Mouse (Mus musculus) forebrain, postnatal 0 days (tissue): ENCODE data around the gene Gm20219. TPM values are rescaled to one million over a fixed set of nuclear protein-coding genes. Genes with fewer than 3 reads are reported as not detected.

Experiments used
- ATAC-seq: fragments of 200-750 bp; cut with Nextera tagmentation; 2 replicates; pipeline ENCODE4 v1.8.0; 2017; ENCODE audit warnings: mild to moderate bottlenecking, moderate library complexity
- DNase-seq: peaks from one replicate; pipeline ENCODE4 v3.0.0-alpha.2; 2015
- H3K27ac ChIP-seq: fragments of 300-500 bp; sonication (generic); 2 replicates; pipeline ENCODE4 v1.5.1; 2014; ENCODE audit warnings: low read depth, mild to moderate bottlenecking, antibody characterized with exemption, low read length, moderate library complexity, mixed read lengths
- H3K27me3 ChIP-seq: fragments of 300-500 bp; sonication (generic); 2 replicates; pipeline ENCODE4 v1.6.1; 2014; ENCODE audit warnings: mild to moderate bottlenecking, low read length, mixed read lengths; ENCODE audit not compliant: insufficient read depth
- H3K36me3 ChIP-seq: fragments of 300-500 bp; sonication (generic); 2 replicates; pipeline ENCODE4 v1.6.1; 2014; ENCODE audit warnings: mild to moderate bottlenecking, moderate library complexity; ENCODE audit not compliant: insufficient read depth
- H3K4me1 ChIP-seq: fragments of 300-500 bp; sonication (generic); 2 replicates; pipeline ENCODE4 v1.6.1; 2014; ENCODE audit warnings: antibody characterized with exemption; ENCODE audit not compliant: insufficient read depth
- H3K4me2 ChIP-seq: fragments of 300-500 bp; sonication (generic); 2 replicates; pipeline ENCODE4 v1.6.1; 2014; ENCODE audit warnings: low read depth, mild to moderate bottlenecking, moderate library complexity
- H3K4me3 ChIP-seq: fragments of 300-500 bp; sonication (generic); 2 replicates; pipeline ENCODE4 v1.5.1; 2014; ENCODE audit warnings: low read depth, low read length, mixed read lengths
- H3K9ac ChIP-seq: fragments of 300-500 bp; sonication (generic); 2 replicates; pipeline ENCODE4 v1.6.1; 2014; ENCODE audit warnings: mild to moderate bottlenecking
- H3K9me3 ChIP-seq: fragments of 300-500 bp; sonication (generic); 2 replicates; pipeline ENCODE4 v1.6.1; 2016; ENCODE audit warnings: low read length
- CTCF ChIP-seq: sonication (generic); IDR thresholded peaks from 2 replicates; pipeline ENCODE4 v1.5.1; 2016; ENCODE audit warnings: antibody characterized with exemption, control low read depth, low read depth
- WGBS: fragments of 180-500 bp; shearing (Covaris S2); extraction: QIAGEN DNeasy Blood & Tissue Kit; methylation state at CpG from one replicate; pipeline ENCODE4 v1.1.7; 2014; 5-methylcytosine and 5-hydroxymethylcytosine counted together
- polyA plus RNA-seq: library from polyadenylated mRNA; unstranded; fragments of >200 nt; fragmentation: Nextera tagmentation; extraction: Ambion mirVana; gene quantifications from 2 replicates; pipeline ENCODE4 v1.2.1, GENCODE M21; 2015
- total RNA-seq: library from RNA; depleted of rRNA; stranded (reverse); fragments of >200 nt; gene quantifications from 2 replicates; pipeline ENCODE4 v1.2.3, GENCODE M21; 2014

The Gm20219 gene
- total and polyA plus RNA-seq, 2 experiments from 2014 or later, result 0.33 to 0.40 TPM

DNA sequence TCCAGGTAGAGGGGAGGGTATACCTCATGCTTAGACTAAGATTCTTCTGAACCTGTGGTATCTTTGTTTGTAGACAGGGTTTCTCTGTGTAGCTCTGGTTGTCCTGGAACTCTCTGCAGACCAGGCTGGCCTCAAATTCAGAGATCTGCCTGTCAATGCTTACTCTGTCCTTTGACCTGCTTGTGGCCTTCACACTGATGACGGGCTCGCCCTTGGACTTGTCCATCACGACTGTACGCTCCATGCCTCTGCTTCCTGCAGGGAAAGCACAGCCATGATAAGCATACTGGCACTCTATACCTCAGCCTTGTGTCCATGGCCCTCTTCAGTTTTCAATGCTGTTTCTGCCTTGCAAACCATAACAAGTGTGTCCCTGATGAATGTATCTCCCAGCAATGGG, 13.2 kb upstream of the Gm20219 start:
- DNase-seq (no peak), ATAC-seq (no peak)
- no peak overlapping the region for H3K4me3 ChIP-seq
- H3K4me2 ChIP-seq, result no peak overlapping the region
- peaks cover 84% of the 10 kb centered on the region for H3K36me3 ChIP-seq
- H3K4me1 ChIP-seq, result no peaks in the 10 kb centered on the region
- TF ChIP-seq CTCF, result no peak
- 90% methylated on average over 4 of the region's 4 CpGs for WGBS
- no peak overlapping the region for H3K27ac ChIP-seq
- no peaks in the 10 kb centered on the region for H3K9me3 ChIP-seq
- H3K9ac ChIP-seq, result no peak overlapping the region
- no peaks in the 10 kb centered on the region for H3K27me3 ChIP-seq

DNA sequence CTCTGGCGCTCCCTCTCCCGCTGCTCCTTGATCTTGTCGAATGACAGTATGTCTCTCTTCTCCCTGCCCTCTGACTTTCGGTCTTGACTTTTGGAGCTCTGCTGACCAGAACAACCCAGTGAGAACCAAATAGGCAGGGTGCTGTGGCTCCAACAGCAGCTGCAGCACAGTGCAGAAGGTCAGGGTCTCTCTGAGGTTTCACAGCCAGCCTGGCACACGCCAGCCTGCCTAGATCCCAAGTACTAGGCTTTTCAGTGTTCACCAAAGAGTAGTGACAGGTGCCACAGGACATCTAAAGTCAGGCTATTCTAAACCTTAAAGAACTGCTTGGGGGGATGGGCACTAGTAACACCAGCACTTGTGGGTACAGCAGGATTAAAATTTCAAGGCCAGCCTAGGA, 12.7 kb upstream of the Gm20219 start:
- Histone ChIP-seq H3K27ac (no peak overlapping the region), H3K4me2 (no peak overlapping the region), H3K4me3 (no peak overlapping the region), H3K36me3 (peaks cover 89% of the 10 kb centered on the region), H3K4me1 (no peaks in the 10 kb centered on the region), H3K9ac (no peak overlapping the region), H3K27me3 (no peaks in the 10 kb centered on the region), H3K9me3 (no peaks in the 10 kb centered on the region)
- DNase-seq (no peak), ATAC-seq (no peak)
- no peak for TF ChIP-seq CTCF
- WGBS, result 96% methylated on average over 5 of the region's 5 CpGs

DNA sequence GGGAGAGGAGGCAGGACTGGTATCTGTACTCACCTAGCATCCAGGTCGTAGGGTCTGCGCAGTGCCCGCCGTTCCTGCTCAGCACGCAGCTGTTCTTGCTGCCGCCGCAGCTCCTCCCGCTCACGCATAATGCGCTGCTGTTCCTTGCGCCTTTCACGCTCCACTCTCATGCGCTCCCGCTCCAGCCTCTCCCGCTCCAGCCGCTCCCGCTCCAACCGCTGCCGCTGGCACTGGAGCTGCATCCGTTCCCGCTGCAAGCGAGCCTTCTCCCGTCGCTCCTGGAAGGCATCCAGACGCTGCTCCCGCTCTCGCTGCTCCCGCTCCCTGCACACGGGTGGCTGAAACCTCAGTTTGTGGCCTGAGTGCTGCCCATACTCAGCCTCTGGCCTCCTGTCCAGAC, 12.1 kb upstream of the Gm20219 start:
- 0 out of 2 replicates have a peak, but pooled peaks have one; percentile 2 for ATAC-seq
- WGBS, result 88% methylated on average over 29 of the region's 29 CpGs
- Histone ChIP-seq H3K9me3 (no peaks in the 10 kb centered on the region), H3K4me3 (no peak overlapping the region), H3K4me2 (no peak overlapping the region), H3K36me3 (peaks cover 93% of the 10 kb centered on the region), H3K27ac (no peak overlapping the region), H3K9ac (no peak overlapping the region), H3K4me1 (no peaks in the 10 kb centered on the region), H3K27me3 (no peaks in the 10 kb centered on the region)
- TF ChIP-seq CTCF, result no peak
- no peak for DNase-seq

DNA sequence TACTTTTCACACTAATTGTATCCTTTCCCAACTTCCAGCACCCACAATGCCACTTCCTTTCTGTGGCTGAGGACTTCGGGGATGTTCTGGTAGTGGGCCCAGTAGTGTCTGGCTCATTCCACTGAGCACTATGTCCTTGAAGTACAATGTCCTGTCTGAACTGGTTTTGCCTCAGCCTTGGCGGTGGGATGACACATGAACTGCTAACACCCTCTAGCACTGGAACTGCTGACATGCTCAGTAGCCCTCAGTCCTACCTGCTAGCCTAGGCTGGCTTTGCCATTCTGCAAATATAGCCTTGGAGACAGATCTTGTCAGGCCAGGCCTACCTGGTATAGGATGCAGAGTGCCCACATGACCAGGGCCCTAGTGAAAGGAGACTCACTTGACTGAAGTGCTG, 7.7 kb upstream of the Gm20219 start:
- H3K9me3 ChIP-seq, result no peaks in the 10 kb centered on the region
- H3K4me2 ChIP-seq, result no peak overlapping the region
- ATAC-seq, result no peak
- no peaks in the 10 kb centered on the region for H3K27me3 ChIP-seq
- no peak for DNase-seq
- H3K9ac ChIP-seq, result no peak overlapping the region
- H3K4me3 ChIP-seq, result no peak overlapping the region
- TF ChIP-seq CTCF, result no peak
- H3K36me3 ChIP-seq, result peaks cover 60% of the 10 kb centered on the region
- 98% methylated on average over 2 of the region's 2 CpGs for WGBS
- no peaks in the 10 kb centered on the region for H3K4me1 ChIP-seq
- H3K27ac ChIP-seq, result no peak overlapping the region

DNA sequence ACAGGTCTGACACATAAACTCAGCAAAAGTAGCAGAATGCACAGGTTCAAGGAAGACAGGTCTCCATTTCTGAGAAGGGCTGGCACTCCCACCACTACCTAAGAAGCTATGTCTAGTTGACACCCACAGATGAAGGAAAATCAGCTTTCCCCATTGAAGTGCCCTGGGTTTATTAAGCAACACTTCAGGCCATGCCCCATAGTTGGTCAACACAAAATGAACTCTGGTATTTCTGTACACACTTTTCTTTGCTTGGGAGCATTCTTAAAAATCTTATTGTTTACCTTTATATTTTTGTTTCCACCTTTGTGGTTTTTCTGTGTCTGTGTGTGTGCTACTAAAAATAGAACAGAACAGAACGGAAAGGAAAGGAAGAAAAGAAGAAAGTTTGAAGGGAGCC, 5.9 kb upstream of the Gm20219 start:
- H3K9ac ChIP-seq, result no peak overlapping the region
- ATAC-seq, result no peak
- WGBS, result 75% methylated on average over 1 of the region's 1 CpGs
- no peak overlapping the region for H3K4me2 ChIP-seq
- no peak overlapping the region for H3K4me3 ChIP-seq
- TF ChIP-seq CTCF, result no peak
- no peak for DNase-seq
- no peaks in the 10 kb centered on the region for H3K4me1 ChIP-seq
- H3K27me3 ChIP-seq, result no peaks in the 10 kb centered on the region
- no peak overlapping the region for H3K27ac ChIP-seq
- peaks cover 42% of the 10 kb centered on the region for H3K36me3 ChIP-seq
- no peaks in the 10 kb centered on the region for H3K9me3 ChIP-seq

DNA sequence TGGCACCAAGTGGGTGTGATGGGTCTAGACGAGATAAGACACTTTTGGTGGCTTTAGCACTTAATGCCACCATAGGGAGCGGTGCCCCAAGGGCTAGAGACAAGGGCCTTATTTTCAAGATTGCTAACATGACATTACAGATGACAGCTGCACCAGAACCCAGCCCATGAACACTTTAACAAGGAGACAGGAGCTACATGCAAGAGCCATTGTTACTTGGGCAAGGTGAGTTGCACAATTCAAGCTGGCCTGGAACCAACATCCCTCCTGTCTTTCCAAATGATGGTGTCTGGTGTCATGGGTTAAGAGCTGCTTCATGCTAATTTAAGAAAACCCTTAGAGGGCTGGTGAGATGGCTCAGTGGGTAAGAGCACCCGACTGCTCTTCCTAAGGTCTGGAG, 5.2 kb upstream of the Gm20219 start:
- no peak for TF ChIP-seq CTCF
- H3K27ac ChIP-seq, result no peak overlapping the region
- WGBS, result 72% methylated on average over 3 of the region's 3 CpGs
- no peak overlapping the region for H3K4me2 ChIP-seq
- no peak overlapping the region for H3K4me3 ChIP-seq
- no peak for ATAC-seq
- no peaks in the 10 kb centered on the region for H3K4me1 ChIP-seq
- no peak for DNase-seq
- H3K9me3 ChIP-seq, result no peaks in the 10 kb centered on the region
- H3K9ac ChIP-seq, result no peak overlapping the region
- peaks cover 35% of the 10 kb centered on the region for H3K36me3 ChIP-seq
- no peaks in the 10 kb centered on the region for H3K27me3 ChIP-seq

DNA sequence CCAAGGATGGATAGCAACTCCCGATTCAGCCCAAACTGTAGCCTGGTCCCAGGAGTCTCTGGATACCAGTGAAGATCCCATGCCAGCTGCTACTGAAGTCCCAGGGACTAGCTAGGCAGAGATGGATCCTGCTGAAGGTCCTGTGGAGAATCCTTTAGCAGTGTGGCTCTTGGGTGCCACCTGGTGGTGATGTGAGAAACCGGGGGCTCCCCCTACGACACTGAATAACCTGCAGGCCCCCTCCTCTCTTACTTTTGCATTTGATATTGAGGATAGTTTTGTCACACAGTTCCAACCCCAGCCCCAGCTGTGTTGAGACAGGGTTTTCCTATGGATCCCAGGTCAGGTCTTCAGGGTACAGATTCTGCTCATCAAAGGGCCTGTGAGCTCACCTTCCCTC, 4.3 kb upstream of the Gm20219 start:
- DNase-seq (peak; percentile 82), ATAC-seq (peak; percentile 82)
- 20% methylated on average over 3 of the region's 3 CpGs for WGBS
- no peaks in the 10 kb centered on the region for H3K27me3 ChIP-seq
- peak; percentile 92 for TF ChIP-seq CTCF
- no peaks in the 10 kb centered on the region for H3K4me1 ChIP-seq
- peaks cover 25% of the 10 kb centered on the region for H3K36me3 ChIP-seq
- H3K4me3 ChIP-seq, result no peak overlapping the region
- no peak overlapping the region for H3K4me2 ChIP-seq
- no peaks in the 10 kb centered on the region for H3K9me3 ChIP-seq
- H3K27ac ChIP-seq, result no peak overlapping the region
- no peak overlapping the region for H3K9ac ChIP-seq

DNA sequence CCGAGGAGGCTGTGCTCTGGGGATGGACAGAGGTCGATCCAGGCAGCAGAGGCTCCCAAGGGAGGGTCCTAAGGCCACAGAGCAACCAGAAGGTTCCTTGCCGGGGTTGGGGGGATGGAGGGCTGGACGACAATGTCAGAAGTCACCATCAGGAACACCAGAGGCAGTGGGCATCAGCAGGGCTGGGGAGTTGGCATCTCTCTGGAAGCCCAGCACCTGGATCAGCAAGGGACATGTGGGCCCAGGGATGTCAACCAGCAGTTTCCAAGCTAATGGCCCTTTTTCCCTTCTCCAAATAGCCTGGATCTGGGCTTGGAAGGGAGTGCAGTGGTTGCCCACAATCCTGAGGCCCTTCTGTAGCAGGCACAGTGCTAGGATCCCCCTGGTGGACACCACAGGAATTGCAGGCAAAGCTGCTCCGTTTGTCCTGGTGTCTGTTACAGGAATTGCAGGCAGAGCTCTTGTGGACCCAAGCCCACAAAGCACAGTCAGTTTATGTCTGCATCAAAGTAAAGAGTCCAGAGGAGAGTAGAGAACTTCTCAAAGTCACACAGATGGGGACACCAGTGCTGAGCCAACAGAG, 1.3 kb downstream of the Gm20219 start:
- Histone ChIP-seq H3K4me3 (no peak overlapping the region), H3K27ac (peak overlapping the region; percentile 72), H3K4me2 (no peak overlapping the region), H3K36me3 (no peaks in the 10 kb centered on the region), H3K4me1 (peaks cover 5% of the 10 kb centered on the region; the same call in 1 of the 2 replicates), H3K27me3 (no peaks in the 10 kb centered on the region), H3K9ac (no peak overlapping the region), H3K9me3 (no peaks in the 10 kb centered on the region)
- ATAC-seq (peak; percentile 48), DNase-seq (peak; percentile 89)
- 48% methylated on average over 5 of the region's 5 CpGs for WGBS
- peak; percentile 100 for TF ChIP-seq CTCF
